Mouse (Mus musculus): Measurements from ENCODE around the gene Ttll1.

- no peak for TF ChIP-seq CTCF (IDR thresholded peaks at IDR 0.05; ENCODE audit: extremely low read depth, insufficient read depth, insufficient read length, insufficient replicate concordance)
- TF ChIP-seq POLR2A (IDR thresholded peaks at IDR 0.05; ENCODE audit: low read depth, low read length) = no peak
Observed at GRCm38 (mm10) chr15:83447791-83448544, 62.7 kb downstream of the Ttll1 start.
